Mouse (Mus musculus) lung, adult 2 months (tissue): ENCODE data around the gene Arl15. TPM values are rescaled to one million over a fixed set of nuclear protein-coding genes. Genes with fewer than 3 reads are reported as not detected.

Experiments
- DNase-seq: peaks from one replicate; pipeline ENCODE4 v3.0.0; 2022
- H3K4me1 ChIP-seq: fragments of 200-500 bp; 2 replicates; pipeline ENCODE4 v1.6.1; 2011; ENCODE audit warnings: low read length; ENCODE audit not compliant: control insufficient read depth, insufficient read depth
- H3K4me3 ChIP-seq: fragments of 200-500 bp; replicated peaks from 2 replicates; pipeline ENCODE3; 2011; ENCODE audit warnings: low read depth, mild to moderate bottlenecking, control low read depth, low read length; ENCODE audit errors: extremely low read depth
- CTCF ChIP-seq: fragments of 200-500 bp; IDR thresholded peaks from 2 replicates; pipeline ENCODE4 v1.5.1; 2011; ENCODE audit warnings: mild to moderate bottlenecking, low read length, control low read depth; ENCODE audit not compliant: insufficient read depth
- POLR2A ChIP-seq: fragments of 200-500 bp; IDR thresholded peaks from 2 replicates; pipeline ENCODE4 v1.6.1; 2011; ENCODE audit warnings: low read depth, mild to moderate bottlenecking, control low read depth, low read length, borderline replicate concordance; ENCODE audit errors: extremely low read depth
- WGBS: fragments of 180-500 bp; shearing (Covaris S2); methylation state at CpG from one replicate; pipeline ENCODE4 v1.1.7; 2018; 5-methylcytosine and 5-hydroxymethylcytosine counted together
- polyA plus RNA-seq: library from polyadenylated mRNA; depleted of rRNA; stranded (reverse); fragments of >200 nt; gene quantifications from 2 replicates; pipeline ENCODE4 v1.2.3, GENCODE M21; 2012

The Arl15 gene
- polyA plus RNA-seq, 1 experiment, result 15.1 TPM

DNA sequence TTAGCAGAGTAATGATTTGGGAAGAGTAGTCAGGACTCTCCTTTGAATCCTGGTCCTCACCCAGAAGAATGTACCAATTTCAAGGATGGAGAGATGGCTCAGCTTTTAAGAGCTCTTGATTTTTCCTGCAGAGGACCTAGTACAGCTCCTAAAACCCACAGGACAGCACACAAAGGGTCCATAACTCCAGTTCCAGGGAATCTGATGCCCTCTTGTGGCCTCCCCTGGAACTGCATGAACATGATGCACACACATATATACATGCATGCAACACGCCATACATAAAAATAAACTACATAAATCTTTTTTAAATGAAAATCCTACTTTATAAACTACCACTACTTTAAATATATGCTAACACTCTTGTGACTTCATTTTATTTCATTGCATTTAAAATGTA is 70.6 kb downstream of the Arl15 start:
- TF ChIP-seq CTCF, result peak; percentile 75
- TF ChIP-seq POLR2A, result no peak
- peaks cover 26% of the 10 kb centered on the region for H3K4me1 ChIP-seq
- WGBS, result 51% methylated on average over 1 of the region's 1 CpGs
- H3K4me3 ChIP-seq, result no peak overlapping the region
- peak; percentile 59 for DNase-seq

DNA sequence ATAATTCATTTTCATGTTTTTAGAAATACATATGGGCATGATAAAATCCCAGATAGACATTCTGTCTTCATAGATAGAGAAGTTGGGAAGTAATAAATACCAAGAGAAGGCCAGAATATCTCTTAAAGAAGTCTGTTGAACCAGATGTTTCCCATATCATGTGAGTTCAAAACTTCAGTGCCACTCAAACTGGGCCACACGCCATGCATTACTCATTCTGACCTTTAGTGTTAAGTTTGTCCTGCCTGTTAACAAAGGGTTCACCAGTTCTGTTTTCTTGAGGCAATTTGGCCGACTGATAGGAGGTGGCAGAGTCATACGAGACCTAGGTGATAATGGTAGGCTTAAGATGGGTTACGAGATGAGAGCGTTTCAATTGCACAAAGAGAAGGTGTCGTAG is 71.1 kb downstream of the Arl15 start:
- Histone ChIP-seq H3K4me1 (peaks cover 26% of the 10 kb centered on the region), H3K4me3 (no peak overlapping the region)
- no peak for TF ChIP-seq POLR2A
- TF ChIP-seq CTCF, result no peak
- no peak for DNase-seq
- 57% methylated on average over 6 of the region's 6 CpGs for WGBS

DNA sequence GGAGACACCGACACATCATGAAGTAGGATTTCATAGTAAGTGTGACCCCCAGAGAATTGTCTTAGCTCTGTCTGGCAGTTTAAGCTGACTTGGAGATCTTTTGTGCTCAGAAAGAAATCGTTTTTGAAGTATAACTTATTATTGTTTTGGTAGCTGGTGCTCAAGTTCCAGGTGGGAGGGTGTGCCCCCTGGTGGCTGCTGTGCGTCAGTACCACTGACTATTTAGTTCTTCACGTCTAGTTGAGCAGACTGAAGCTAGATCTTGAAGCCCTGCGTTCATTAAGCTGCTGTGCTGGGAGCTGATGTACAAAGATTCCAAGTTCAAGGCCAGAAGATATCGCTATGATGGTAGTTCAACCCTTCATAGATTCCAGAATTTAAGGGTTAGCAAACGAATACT is 71.5 kb downstream of the Arl15 start:
- 39% methylated on average over 7 of the region's 7 CpGs for WGBS
- TF ChIP-seq CTCF, result peak; percentile 94
- no peak for TF ChIP-seq POLR2A
- no peak overlapping the region for H3K4me3 ChIP-seq
- H3K4me1 ChIP-seq, result peaks cover 26% of the 10 kb centered on the region
- peak; percentile 44 for DNase-seq

DNA sequence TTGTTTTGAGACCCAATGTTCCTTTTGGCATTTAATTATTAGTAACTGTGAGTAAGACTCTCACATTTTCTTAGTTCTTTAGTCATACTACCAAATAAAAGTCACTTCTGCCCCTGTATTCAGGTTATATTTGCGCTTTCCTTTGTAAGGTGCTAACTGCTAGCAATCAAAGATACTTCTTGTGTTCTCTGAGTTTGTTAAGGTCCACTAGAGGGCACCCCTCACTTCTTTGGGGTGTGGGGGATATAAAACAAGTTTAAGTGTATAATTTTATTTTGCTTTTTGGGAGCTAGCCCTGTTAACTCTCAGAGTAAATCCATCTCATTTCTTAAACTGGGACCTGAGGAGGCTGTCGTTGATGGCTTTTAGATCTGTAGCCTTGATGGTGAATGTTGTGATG is 73.4 kb downstream of the Arl15 start:
- H3K4me1 ChIP-seq, result peaks cover 25% of the 10 kb centered on the region
- TF ChIP-seq CTCF (no peak), POLR2A (no peak)
- no peak for DNase-seq
- H3K4me3 ChIP-seq, result no peak overlapping the region
- WGBS, result 95% methylated on average over 2 of the region's 2 CpGs

DNA sequence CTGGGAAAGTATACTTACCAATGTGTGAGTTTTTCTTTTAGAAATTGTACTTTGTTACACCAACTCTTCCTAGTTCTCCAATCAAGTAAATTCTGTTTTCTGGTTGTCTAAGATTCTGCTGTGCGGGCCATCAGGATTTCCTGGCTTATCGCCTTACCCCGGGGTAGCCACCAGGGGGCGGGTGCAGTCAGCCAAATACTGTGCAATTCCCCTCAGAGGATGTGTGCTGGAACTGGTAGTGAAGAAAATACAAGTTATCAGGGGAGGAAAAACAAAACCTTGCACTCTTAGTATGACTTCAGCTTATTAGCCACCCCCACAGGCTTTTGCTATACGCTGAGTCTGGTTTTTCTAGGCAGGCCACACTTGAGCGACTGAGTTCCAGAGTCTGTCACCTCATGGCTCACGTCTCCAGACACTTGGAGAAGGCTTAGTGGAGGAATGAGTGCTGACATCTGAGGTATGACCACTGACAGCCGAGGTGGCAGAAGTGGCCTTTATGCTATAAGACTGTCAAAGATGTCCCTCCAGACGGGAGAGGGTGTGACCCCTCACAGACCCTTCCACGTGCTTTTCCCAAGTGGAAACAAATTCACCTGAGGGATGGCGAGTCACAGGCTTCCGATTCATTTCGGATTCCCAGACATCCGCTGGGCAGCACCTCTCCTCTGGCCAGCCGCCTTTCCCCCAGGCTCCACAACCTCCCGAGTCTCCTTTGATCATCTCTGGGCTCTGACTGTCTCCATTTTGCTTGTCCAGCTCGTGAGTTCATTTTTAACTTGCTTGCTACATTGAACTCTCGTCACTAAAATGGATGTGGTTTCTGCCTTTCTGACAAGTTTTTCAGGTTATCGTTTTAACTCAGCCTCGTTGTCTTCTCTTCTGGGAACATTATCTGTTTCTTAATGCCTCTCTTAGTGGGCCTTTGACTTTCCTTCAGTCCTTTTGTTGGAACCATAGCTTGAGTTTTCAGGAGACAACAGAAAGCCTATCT is 75.2 kb downstream of the Arl15 start:
- peak; percentile 72 for TF ChIP-seq CTCF
- TF ChIP-seq POLR2A, result no peak
- peaks cover 12% of the 10 kb centered on the region for H3K4me1 ChIP-seq
- 51% methylated on average over 20 of the region's 20 CpGs for WGBS

DNA sequence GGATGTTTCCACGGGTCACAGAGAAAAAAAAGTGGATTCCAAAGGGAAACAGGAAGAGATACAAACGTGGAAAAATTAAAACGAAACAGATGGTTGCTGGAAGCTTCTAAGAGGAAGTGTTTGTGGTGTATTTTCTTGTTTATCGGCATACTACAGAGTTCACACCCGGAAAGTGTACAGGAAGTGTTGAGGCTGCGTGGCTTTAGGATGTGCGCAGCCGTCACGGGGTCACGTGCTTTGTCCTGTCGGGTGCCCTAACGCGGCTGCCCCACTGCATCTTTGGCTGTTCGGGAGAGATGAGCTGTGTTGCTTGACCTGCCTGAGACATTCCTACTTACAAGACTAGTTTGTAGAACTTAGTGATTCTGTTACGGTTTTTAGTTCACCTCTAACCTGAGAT is 76.1 kb downstream of the Arl15 start:
- H3K4me3 ChIP-seq, result peak overlapping the region; percentile 2
- no peak for DNase-seq
- H3K4me1 ChIP-seq, result peaks cover 9% of the 10 kb centered on the region
- WGBS, result 40% methylated on average over 15 of the region's 15 CpGs
- TF ChIP-seq CTCF, result no peak
- peak; percentile 16; the same call in 1 of the 2 replicates for TF ChIP-seq POLR2A

More for the DNA sequence above, 75.2 kb downstream of the Arl15 start:
- H3K4me3 ChIP-seq, result no peak overlapping the region
- peak; percentile 43 for DNase-seq

DNA sequence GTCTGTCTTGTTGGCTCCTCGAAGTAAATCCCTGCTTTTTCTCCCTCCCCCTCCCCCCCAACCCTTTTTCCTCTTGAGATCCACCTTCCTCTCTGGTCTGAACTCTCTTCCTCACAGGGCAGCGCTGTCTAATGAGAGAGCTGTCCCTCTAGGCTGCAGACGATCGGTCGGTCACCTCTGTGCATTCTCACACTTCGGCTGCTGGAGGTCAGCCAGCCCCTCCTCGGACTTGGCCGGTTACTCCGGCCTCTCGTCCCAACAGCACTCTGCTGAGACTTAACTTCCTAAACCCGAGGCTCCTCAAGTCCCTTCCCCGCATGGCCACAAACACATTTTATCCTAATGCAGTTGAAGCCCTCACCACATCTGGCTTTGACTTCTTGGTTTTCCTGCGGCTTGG is 77.5 kb downstream of the Arl15 start:
- Histone ChIP-seq H3K4me1 (peaks cover 8% of the 10 kb centered on the region), H3K4me3 (no peak overlapping the region)
- 29% methylated on average over 13 of the region's 13 CpGs for WGBS
- DNase-seq, result peak; percentile 44
- no peak for TF ChIP-seq CTCF
- TF ChIP-seq POLR2A, result no peak

DNA sequence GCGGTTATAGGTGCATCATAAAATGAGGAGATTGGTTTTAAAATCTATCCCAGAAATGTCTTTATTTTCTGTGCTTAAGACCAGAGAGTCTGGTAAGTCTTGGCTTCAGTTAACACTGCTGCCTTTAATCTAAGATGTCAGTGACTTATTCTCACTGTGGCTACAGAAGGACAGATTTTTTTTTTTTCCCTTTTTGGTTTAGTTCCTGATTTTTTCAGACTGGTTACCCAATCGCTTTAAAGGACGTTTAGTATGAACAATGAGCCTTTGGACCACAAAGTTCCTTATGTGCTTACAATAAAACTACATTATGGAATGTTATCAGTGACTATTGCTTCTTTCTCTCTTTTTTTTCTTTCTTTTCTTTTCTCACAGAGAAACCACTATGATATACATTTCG is 81.4 kb downstream of the Arl15 start:
- H3K4me3 ChIP-seq, result no peak overlapping the region
- peaks cover 9% of the 10 kb centered on the region for H3K4me1 ChIP-seq
- DNase-seq, result no peak
- TF ChIP-seq CTCF (no peak), POLR2A (no peak)
- WGBS, result 65% methylated on average over 4 of the region's 4 CpGs

DNA sequence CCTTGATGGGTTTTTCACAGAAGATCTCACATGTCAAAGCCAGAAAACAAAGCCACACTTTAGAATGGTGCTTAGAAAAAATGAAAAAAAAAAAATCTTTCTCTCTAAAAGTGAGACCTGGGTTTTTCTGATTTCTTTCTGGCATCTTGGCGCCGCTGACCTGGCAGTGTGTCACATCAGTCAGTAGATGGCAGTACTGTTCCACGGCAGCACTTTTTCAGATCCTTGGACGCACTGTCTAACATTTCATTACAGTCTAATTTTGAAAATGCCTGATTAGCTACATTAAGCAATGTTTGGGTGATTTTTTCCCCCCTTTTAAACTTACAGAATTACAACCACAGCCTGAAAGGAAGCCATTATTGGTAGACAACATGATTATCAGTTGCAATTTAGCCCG is 83.1 kb downstream of the Arl15 start:
- DNase-seq, result peak; percentile 45
- 11% methylated on average over 5 of the region's 5 CpGs for WGBS
- Histone ChIP-seq H3K4me1 (peaks cover 7% of the 10 kb centered on the region; the same call in 1 of the 2 replicates), H3K4me3 (no peak overlapping the region)
- TF ChIP-seq CTCF (peak; percentile 96), POLR2A (no peak)

DNA sequence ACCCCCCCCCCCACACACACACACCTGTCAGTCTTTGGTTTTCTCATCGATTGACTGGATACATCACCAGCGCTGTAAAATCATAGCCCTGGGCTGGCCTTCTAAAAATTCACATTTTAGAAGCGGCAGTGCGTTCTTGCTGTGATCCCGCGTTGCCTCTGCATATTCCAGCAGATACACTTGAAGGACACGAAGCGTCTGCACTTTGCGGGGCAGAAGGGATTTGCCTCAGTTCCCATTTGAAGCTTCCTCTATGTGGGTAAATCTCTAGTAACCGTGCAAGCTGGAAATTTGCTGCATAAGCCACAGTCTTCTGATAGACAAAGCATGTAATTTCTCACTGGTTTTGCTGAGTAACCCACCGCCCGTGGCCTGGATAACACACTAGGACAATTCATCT is 84.3 kb downstream of the Arl15 start:
- no peak for DNase-seq
- 88% methylated on average over 12 of the region's 12 CpGs for WGBS
- Histone ChIP-seq H3K4me1 (peaks cover 7% of the 10 kb centered on the region; the same call in 1 of the 2 replicates), H3K4me3 (no peak overlapping the region)
- TF ChIP-seq POLR2A, result no peak
- no peak for TF ChIP-seq CTCF
